ENCODE assay signal across 9 mouse cellular contexts in the genomic region with DNA sequence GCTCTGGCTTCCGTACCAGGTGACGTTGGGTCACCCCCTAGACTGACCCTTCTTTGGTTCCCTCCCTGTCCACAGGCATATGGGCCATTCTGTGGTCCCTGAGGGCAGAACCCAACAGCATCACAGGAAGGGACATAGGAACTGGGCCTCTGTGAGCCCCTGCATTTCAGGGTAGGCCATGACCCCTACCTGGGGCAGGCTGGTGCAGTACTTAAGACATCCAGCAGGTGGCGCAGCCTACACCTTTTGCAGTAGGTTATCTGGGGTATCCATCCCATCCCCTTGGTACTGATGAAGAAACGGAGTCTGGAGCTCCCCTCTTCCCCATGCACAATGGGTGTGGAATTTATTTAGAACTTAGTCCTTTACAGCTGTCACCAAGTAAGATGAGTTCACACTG. TPM values are rescaled to one million over a fixed set of nuclear protein-coding genes. Genes with fewer than 3 reads are reported as not detected.
DNase-seq lines count a peak whose midpoint lies in the region; ATAC-seq lines count a peak whose summit lies in the region.
"Had no signal": no experiment of that assay in that cellular context is flagged by ENCODE, and none has a peak within 500 bp of the region (broad histone marks: within the 10 kb centered on the region; RNA-seq: fewer than 3 reads in every experiment).

No protein-coding gene starts in this region.

- H3K36me3 ChIP-seq in midbrain, embryonic 14.5 days (ENCODE audit: control insufficient read depth, insufficient read depth, low read length), result no peaks in the 10 kb centered on the region
- no peaks in the 10 kb centered on the region for H3K36me3 ChIP-seq in midbrain, embryonic 13.5 days

- no peak overlapping the region for H3K4me2 ChIP-seq in midbrain, embryonic 14.5 days (ENCODE audit: low read length)
- H3K4me2 ChIP-seq in midbrain, embryonic 13.5 days (replicated peaks), result no peak overlapping the region

- H3K9me3 ChIP-seq in midbrain, embryonic 14.5 days (ENCODE audit: control insufficient read depth, low read length), result no peaks in the 10 kb centered on the region
- no peaks in the 10 kb centered on the region for H3K9me3 ChIP-seq in midbrain, embryonic 13.5 days

- H3K4me1 ChIP-seq in midbrain, embryonic 14.5 days (ENCODE audit: control insufficient read depth, insufficient read depth, low read length), result peaks cover 11% of the 10 kb centered on the region
- H3K4me1 ChIP-seq in midbrain, embryonic 13.5 days (replicated peaks), result peaks cover 19% of the 10 kb centered on the region

- DNase-seq in gastrocnemius, adult 18-20 months (ENCODE audit: low spot score), result peak; percentile 48
- no peak for DNase-seq in gastrocnemius, postnatal 4 days (ENCODE audit: low spot score in 2 of 2)
- DNase-seq in midbrain, embryonic 14.5 days, result peak; percentile 51
- DNase-seq in brain, adult 2 months (ENCODE audit: low read depth, low spot score), result peak; percentile 67
- peak; percentile 21 for DNase-seq in forelimb bud, embryonic 11.5 days (ENCODE audit: low read depth, low spot score)
- peak; percentile 12 to 20 for DNase-seq in urinary bladder, postnatal 36 days (ENCODE audit: low spot score in 2 of 2)

- no peak overlapping the region for H3K9ac ChIP-seq in midbrain, embryonic 14.5 days (replicated peaks; ENCODE audit: low read length)
- no peak overlapping the region for H3K9ac ChIP-seq in midbrain, embryonic 13.5 days (replicated peaks)

- no peaks in the 10 kb centered on the region for H3K27me3 ChIP-seq in midbrain, embryonic 14.5 days (ENCODE audit: control insufficient read depth, insufficient read depth, low read length)
- no peaks in the 10 kb centered on the region for H3K27me3 ChIP-seq in midbrain, embryonic 13.5 days
- H3K27me3 ChIP-seq: Patski had no signal

- 52% methylated on average over 4 of the region's 4 CpGs for WGBS in midbrain, embryonic 14.5 days
- WGBS in midbrain, embryonic 13.5 days, result 47% methylated on average over 4 of the region's 4 CpGs

- H3K27ac ChIP-seq in midbrain, embryonic 14.5 days (replicated peaks; ENCODE audit: low read depth, low read length), result no peak overlapping the region
- no peak overlapping the region for H3K27ac ChIP-seq in midbrain, embryonic 13.5 days

- no peak for ATAC-seq in midbrain, embryonic 14.5 days (ENCODE audit: low FRiP score, low TSS enrichment)
- ATAC-seq in midbrain, embryonic 13.5 days, result no peak
- ATAC-seq in megakaryocyte progenitor cell, adult 5-6 weeks (replicated peaks; ENCODE audit: poor library complexity), result peak; percentile 54
- ATAC-seq: Patski had no signal

- no peak overlapping the region for H3K4me3 ChIP-seq in midbrain, embryonic 14.5 days (replicated peaks; ENCODE audit: low read depth, low read length)
- H3K4me3 ChIP-seq in midbrain, embryonic 13.5 days (replicated peaks), result no peak overlapping the region

RNA-seq across cellular contexts. Expression of a gene that starts 35.0 kb away (rescaled TPM):
- total RNA-seq in gastrocnemius, adult 18-20 months (2021), result under 1 TPM in 1 of 2 experiments, not detected in 1; 0.07 TPM
- total RNA-seq in gastrocnemius, postnatal 4 days (2021), result under 1 TPM; 0.12 to 0.16 TPM
- 73.5 and 86.4 TPM in 2 replicates for polyA plus RNA-seq in midbrain, embryonic 14.5 days (2014; fragmentation: Nextera tagmentation; extraction: Ambion mirVana)
- polyA plus RNA-seq in midbrain, embryonic 13.5 days (2015; fragmentation: Nextera tagmentation; extraction: Ambion mirVana), result 62.3 and 65.4 TPM in 2 replicates
- not detected in 2 replicates for total RNA-seq in megakaryocyte progenitor cell, adult 5-6 weeks (2015)
- 0.04 TPM in 1 of 2 replicates, not detected in the other for total RNA-seq in megakaryocyte progenitor cell, adult 5-6 weeks (2017)

RNA-seq across cellular contexts. Expression of a gene that starts 41.8 kb away (rescaled TPM):
- total RNA-seq in gastrocnemius, adult 18-20 months (2021), result 10 to 100 TPM; 15.6 to 17.1 TPM
- 10 to 100 TPM; 43.9 to 44.6 TPM for total RNA-seq in gastrocnemius, postnatal 4 days (2021)
- polyA plus RNA-seq in midbrain, embryonic 14.5 days (2014; fragmentation: Nextera tagmentation; extraction: Ambion mirVana), result 39.0 and 43.4 TPM in 2 replicates
- polyA plus RNA-seq in midbrain, embryonic 13.5 days (2015; fragmentation: Nextera tagmentation; extraction: Ambion mirVana), result 27.6 and 29.5 TPM in 2 replicates
- 0.07 TPM in 1 of 2 replicates, not detected in the other for total RNA-seq in megakaryocyte progenitor cell, adult 5-6 weeks (2015)
- total RNA-seq in megakaryocyte progenitor cell, adult 5-6 weeks (2017), result 0.04 TPM in 1 of 2 replicates, not detected in the other

Comparison
In these comparisons a context has a peak if more than half of its experiments do, and no peak if none do; other contexts are left out.
1. DNase-seq: peak in gastrocnemius, adult 18-20 months (single experiment), midbrain, embryonic 14.5 days (single experiment), brain, adult 2 months (single experiment), forelimb bud, embryonic 11.5 days (single experiment) and urinary bladder, postnatal 36 days (2 of 2); none in gastrocnemius, postnatal 4 days (0 of 2).
2. RNA of a gene that starts 41.8 kb away (total RNA-seq): 43.9 to 44.6 TPM in gastrocnemius, postnatal 4 days and 15.6 to 17.1 TPM in gastrocnemius, adult 18-20 months; 0.04 to 0.07 TPM in megakaryocyte progenitor cell, adult 5-6 weeks; every median in the first group is over 10 times any median in the second.